Mouse (Mus musculus) central nervous system, embryonic 18 days (tissue): Measurements from ENCODE around the gene Pla2g2e. TPM values are rescaled to one million over a fixed set of nuclear protein-coding genes. Genes with fewer than 3 reads are reported as not detected.

Experiments
- polyA plus RNA-seq: library from polyadenylated mRNA; depleted of rRNA; stranded (reverse); fragments of >200 nt; gene quantifications from 2 replicates; pipeline ENCODE4 v1.2.3, GENCODE M21; 2012; rRNA removed

The Pla2g2e gene
- 0.47 TPM in 1 of 2 replicates, not detected in the other for polyA plus RNA-seq

GRCm38 (mm10) chr4:138877731-138878130 is at the start of gene Pla2g2e:
Gene Pla2g2e (plus strand): TSS chr4:138877942.

GRCm38 (mm10) chr4:138863344-138863998 is 14.3 kb upstream of the Pla2g2e start, which contains the start of gene Pla2g5:
Gene Pla2g5 (minus strand): TSS chr4:138863482.

GRCm38 (mm10) chr4:138873864-138874263 is 3.9 kb upstream of the Pla2g2e start, which contains the start of gene Gm13030:
Gene Gm13030 (minus strand): TSS chr4:138873964.

GRCm38 (mm10) chr4:138913797-138914196 is 36.1 kb downstream of the Pla2g2e start, which contains the start of gene Otud3:
Gene Otud3 (minus strand): TSS chr4:138913945.

Other genes with a start within 250 kb of the Pla2g2e start
- gene Vwa5b1, start 242.1 kb upstream of the Pla2g2e start, polyA plus RNA-seq = 1.6 and 2.3 TPM in 2 replicates
- 0.16 and 0.27 TPM in 2 replicates for gene Pla2g2c, start 153.2 kb upstream of the Pla2g2e start, polyA plus RNA-seq
- 2.6 and 3.6 TPM in 2 replicates for gene Ubxn10, start 140.8 kb upstream of the Pla2g2e start, polyA plus RNA-seq
- 0.05 and 0.25 TPM in 2 replicates for gene Pla2g2f, start 120.3 kb upstream of the Pla2g2e start, polyA plus RNA-seq
- gene Pla2g2d, start 102.2 kb upstream of the Pla2g2e start, polyA plus RNA-seq = 0.08 and 0.09 TPM in 2 replicates
- gene Pla2g5, start 14.5 kb upstream of the Pla2g2e start, polyA plus RNA-seq = 0.84 and 1.0 TPM in 2 replicates
- gene Gm13030, start 4.0 kb upstream of the Pla2g2e start, polyA plus RNA-seq = not detected in 2 replicates
- gene Otud3, start 36.0 kb downstream of the Pla2g2e start, polyA plus RNA-seq = 7.9 and 8.1 TPM in 2 replicates
- not detected in 2 replicates for gene Rnf186, start 89.2 kb downstream of the Pla2g2e start, polyA plus RNA-seq
- 1.0 TPM in 2 replicates for gene Tmco4, start 94.9 kb downstream of the Pla2g2e start, polyA plus RNA-seq
- gene Htr6, start 197.6 kb downstream of the Pla2g2e start, polyA plus RNA-seq = 3.9 and 4.5 TPM in 2 replicates
- gene Nbl1, start 215.1 kb downstream of the Pla2g2e start, polyA plus RNA-seq = 32.1 and 34.1 TPM in 2 replicates